Mouse (Mus musculus) left cerebral cortex, postnatal 10 days (tissue): ENCODE measurements around the gene Ddx17. TPM values are rescaled to one million over a fixed set of nuclear protein-coding genes. Genes with fewer than 3 reads are reported as not detected.

Experiments used
- DNase-seq, 2 experiments: peaks; one replicate each; pipeline ENCODE4 v3.0.0; 2021 to 2022; ENCODE audit warnings: low spot score in 2 of 2, mixed read lengths in 1 of 2; ENCODE audit errors: extremely low spot score in 1 of 2
- intact Hi-C: fragments of 180-260 bp; cut with DNase I; formaldehyde crosslinking; loops from one replicate; pipeline ENCODE4 v1.15.1; 2025
- total RNA-seq, 2 experiments: library from RNA; stranded (reverse); gene quantifications; 2 replicates each; pipeline ENCODE4 v1.2.3; 2021

Ddx17 gene
- 100 to 1,000 TPM; 381 TPM for total RNA-seq

- peak; percentile 98 for DNase-seq
- intact Hi-C loops = loop anchor here (5.0 to 10.0 kb wide), 2 partner anchors 61 to 108 kb away; partner anchors contain the start of genes Cby1, Dmc1 and Fam227a
Observed at GRCm38 (mm10) chr15:79546410-79547288, at the start of gene Ddx17. Ddx17 (minus strand) TSS chr15:79546741.

GRCm38 (mm10) chr15:79581581-79581980 lies 35.0 kb upstream of the Ddx17 start:
- intact Hi-C loops = no loop called here

GRCm38 (mm10) chr15:79577671-79578426 lies 31.3 kb upstream of the Ddx17 start:
- no peak for DNase-seq
- intact Hi-C loops = no loop called here

More at GRCm38 (mm10) chr15:79581581-79581980, 35.0 kb upstream of the Ddx17 start:
- no peak for DNase-seq

- DNase-seq = no peak
- intact Hi-C loops = no loop called here
Observed at GRCm38 (mm10) chr15:79576947-79577346, 30.4 kb upstream of the Ddx17 start.

GRCm38 (mm10) chr15:79575543-79576222 lies 29.1 kb upstream of the Ddx17 start:
- intact Hi-C loops = no loop called here
- no peak for DNase-seq

GRCm38 (mm10) chr15:79562417-79562816 lies 15.9 kb upstream of the Ddx17 start:
- DNase-seq = peak in 1 of 2 experiments; percentile 23
- intact Hi-C loops = no loop called here

- intact Hi-C loops = no loop called here
- DNase-seq = no peak
Observed at GRCm38 (mm10) chr15:79559649-79560048, 13.1 kb upstream of the Ddx17 start.

GRCm38 (mm10) chr15:79552566-79552965 lies 6.0 kb upstream of the Ddx17 start:
- intact Hi-C loops = no loop called here

GRCm38 (mm10) chr15:79548226-79548625 lies 1.7 kb upstream of the Ddx17 start:
- DNase-seq = no peak
- intact Hi-C loops = loop anchor here (5.0 to 10.0 kb wide), 2 partner anchors 59 to 107 kb away; partner anchors contain the start of genes Cby1, Dmc1 and Fam227a

More at GRCm38 (mm10) chr15:79552566-79552965, 6.0 kb upstream of the Ddx17 start:
- DNase-seq = no peak

GRCm38 (mm10) chr15:79547289-79547820 lies 814 bp upstream of the Ddx17 start:
- intact Hi-C loops = loop anchor here (5.0 to 10.0 kb wide), 2 partner anchors 60 to 107 kb away; partner anchors contain the start of genes Cby1, Dmc1 and Fam227a
- no peak for DNase-seq

GRCm38 (mm10) chr15:79545921-79546399 lies 581 bp downstream of the Ddx17 start:
- intact Hi-C loops = loop anchor here (5.0 to 10.0 kb wide), 2 partner anchors 61 to 109 kb away; partner anchors contain the start of genes Cby1, Dmc1 and Fam227a
- DNase-seq = peak; percentile 45 to 87

GRCm38 (mm10) chr15:79545496-79545895 lies 1.0 kb downstream of the Ddx17 start:
- intact Hi-C loops = loop anchor here (5.0 to 10.0 kb wide), 2 partner anchors 62 to 109 kb away; partner anchors contain the start of genes Cby1, Dmc1 and Fam227a
- DNase-seq = no peak

GRCm38 (mm10) chr15:79543968-79544367 lies 2.6 kb downstream of the Ddx17 start:
- DNase-seq = no peak
- intact Hi-C loops = loop anchor here (10.0 kb wide), 1 partner anchor 111 kb away; the partner anchor contains the start of genes Cby1 and Fam227a

- intact Hi-C loops = loop anchor here (10.0 kb wide), 1 partner anchor 299 kb away; no protein-coding TSS in a partner anchor
- DNase-seq = no peak
Observed at GRCm38 (mm10) chr15:79533796-79534195, 12.7 kb downstream of the Ddx17 start.

GRCm38 (mm10) chr15:79529935-79530334 lies 16.6 kb downstream of the Ddx17 start:
- DNase-seq = no peak
- intact Hi-C loops = loop anchor here (10.0 kb wide), 1 partner anchor 295 kb away; no protein-coding TSS in a partner anchor

GRCm38 (mm10) chr15:79527991-79528639 lies 18.4 kb downstream of the Ddx17 start:
- intact Hi-C loops = no loop called here

GRCm38 (mm10) chr15:79527192-79527591 lies 19.3 kb downstream of the Ddx17 start:
- intact Hi-C loops = no loop called here
- DNase-seq = no peak

More at GRCm38 (mm10) chr15:79527991-79528639, 18.4 kb downstream of the Ddx17 start:
- no peak for DNase-seq
